Mouse (Mus musculus) hindbrain, embryonic 14.5 days (tissue): ENCODE data around the gene Ets1. TPM values are rescaled to one million over a fixed set of nuclear protein-coding genes. Genes with fewer than 3 reads are reported as not detected.
A peak's percentile ranks its signal among the peaks of the same experiment; 100 is the strongest.

Source experiments
- ATAC-seq: fragments of 200-750 bp; cut with Nextera tagmentation; 2 replicates; pipeline ENCODE4 v1.8.0; 2017; ENCODE audit warnings: moderate number of reproducible peaks, mild to moderate bottlenecking, moderate TSS enrichment, moderate library complexity; ENCODE audit not compliant: low FRiP score
- DNase-seq: peaks from one replicate; pipeline ENCODE4 v3.0.0-alpha.2; 2015; ENCODE audit warnings: low spot score
- H3K27ac ChIP-seq: fragments of 300-500 bp; sonication (generic); 2 replicates; pipeline ENCODE4 v1.5.1; 2014; ENCODE audit warnings: mild to moderate bottlenecking, moderate library complexity
- H3K27me3 ChIP-seq: fragments of 300-500 bp; sonication (generic); 2 replicates; pipeline ENCODE4 v1.6.1; 2014; ENCODE audit warnings: mild to moderate bottlenecking, low read length, mixed read lengths; ENCODE audit not compliant: control insufficient read depth, insufficient read depth
- H3K36me3 ChIP-seq: fragments of 300-500 bp; sonication (generic); replicated peaks from 2 replicates; pipeline ENCODE4 v1.6.1; 2014; ENCODE audit not compliant: control insufficient read depth, insufficient read depth
- H3K4me1 ChIP-seq: fragments of 300-500 bp; sonication (generic); replicated peaks from 2 replicates; pipeline ENCODE4 v1.6.1; 2014; ENCODE audit warnings: antibody characterized with exemption, low read length, mixed read lengths; ENCODE audit not compliant: control insufficient read depth, insufficient read depth
- H3K4me2 ChIP-seq: fragments of 300-500 bp; sonication (generic); replicated peaks from 2 replicates; pipeline ENCODE4 v1.6.1; 2014; ENCODE audit warnings: mild to moderate bottlenecking, moderate library complexity
- H3K4me3 ChIP-seq: fragments of 300-500 bp; sonication (generic); replicated peaks from 2 replicates; pipeline ENCODE4 v1.5.1; 2014; ENCODE audit warnings: mild to moderate bottlenecking, low read length
- H3K9ac ChIP-seq: fragments of 300-500 bp; sonication (generic); 2 replicates; pipeline ENCODE4 v1.6.1; 2014
- H3K9me3 ChIP-seq: fragments of 300-500 bp; sonication (generic); 2 replicates; pipeline ENCODE4 v1.6.1; 2016; ENCODE audit warnings: low read length; ENCODE audit not compliant: control insufficient read depth
- whole genome bisulfite sequencing: fragments of 180-500 bp; shearing (Covaris S2); extraction: QIAGEN DNeasy Blood & Tissue Kit; methylation state at CpG from one replicate; pipeline ENCODE4 v1.1.7; 2014; 5-methylcytosine and 5-hydroxymethylcytosine counted together
- polyA plus RNA-seq: library from polyadenylated mRNA; unstranded; fragments of >200 nt; fragmentation: Nextera tagmentation; extraction: Ambion mirVana; gene quantifications from 2 replicates; pipeline ENCODE4 v1.2.1, GENCODE M21; 2014

Gene Ets1
- polyA plus RNA-seq, 1 experiment from 2014 or later, result 20.9 TPM

- no peaks in the 10 kb centered on the region for H3K9me3 ChIP-seq
- WGBS, result 43% methylated on average over 9 of the region's 9 CpGs
- peaks cover 70% of the 10 kb centered on the region for H3K27me3 ChIP-seq
- ATAC-seq, result peak; percentile 36; the same call in 1 of the 2 replicates
- no peak overlapping the region for H3K27ac ChIP-seq
- H3K9ac ChIP-seq, result no peak overlapping the region
- no peak overlapping the region for H3K4me3 ChIP-seq
- H3K36me3 ChIP-seq, result no peaks in the 10 kb centered on the region
- no peak overlapping the region for H3K4me2 ChIP-seq
- DNase-seq, result no peak
- H3K4me1 ChIP-seq, result peaks cover 23% of the 10 kb centered on the region
Measured at GRCm38 (mm10) chr9:32668075-32668673, 32.2 kb downstream of the Ets1 start.

- WGBS, result 91% methylated on average over 2 of the region's 2 CpGs
- ATAC-seq (no peak), DNase-seq (no peak)
- H3K27ac ChIP-seq, result no peak overlapping the region
- H3K36me3 ChIP-seq, result no peaks in the 10 kb centered on the region
- peaks cover 23% of the 10 kb centered on the region for H3K4me1 ChIP-seq
- peaks cover 73% of the 10 kb centered on the region for H3K27me3 ChIP-seq
- H3K9ac ChIP-seq, result no peak overlapping the region
- no peak overlapping the region for H3K4me3 ChIP-seq
- no peak overlapping the region for H3K4me2 ChIP-seq
- no peaks in the 10 kb centered on the region for H3K9me3 ChIP-seq
Measured at GRCm38 (mm10) chr9:32669397-32669796, 33.4 kb downstream of the Ets1 start.

- WGBS, result under 1% methylated on average over 34 of the region's 35 CpGs
- Histone ChIP-seq H3K27ac (no peak overlapping the region), H3K4me2 (peak overlapping the region; percentile 54), H3K36me3 (no peaks in the 10 kb centered on the region), H3K4me3 (peak overlapping the region; percentile 16), H3K27me3 (peaks cover 78% of the 10 kb centered on the region), H3K9me3 (no peaks in the 10 kb centered on the region), H3K9ac (peak overlapping the region; percentile 18; the same call in 1 of the 2 replicates), H3K4me1 (peaks cover 33% of the 10 kb centered on the region)
- DNase-seq (peak; percentile 46), ATAC-seq (peak; percentile 68; the same call in 1 of the 2 replicates)
Measured at GRCm38 (mm10) chr9:32671970-32672859, 36.2 kb downstream of the Ets1 start.

- H3K27ac ChIP-seq, result no peak overlapping the region
- H3K4me2 ChIP-seq, result no peak overlapping the region
- H3K4me1 ChIP-seq, result peaks cover 24% of the 10 kb centered on the region
- no peak for ATAC-seq
- WGBS, result 84% methylated on average over 3 of the region's 3 CpGs
- no peak overlapping the region for H3K9ac ChIP-seq
- no peak for DNase-seq
- H3K27me3 ChIP-seq, result peaks cover 84% of the 10 kb centered on the region
- H3K36me3 ChIP-seq, result no peaks in the 10 kb centered on the region
- H3K4me3 ChIP-seq, result no peak overlapping the region
- H3K9me3 ChIP-seq, result no peaks in the 10 kb centered on the region
Measured at GRCm38 (mm10) chr9:32673923-32674322, 37.9 kb downstream of the Ets1 start.

- Histone ChIP-seq H3K27ac (no peak overlapping the region), H3K36me3 (no peaks in the 10 kb centered on the region), H3K4me1 (peaks cover 24% of the 10 kb centered on the region), H3K27me3 (peaks cover 88% of the 10 kb centered on the region), H3K9me3 (no peaks in the 10 kb centered on the region), H3K4me3 (no peak overlapping the region), H3K9ac (no peak overlapping the region), H3K4me2 (no peak overlapping the region)
- DNase-seq, result no peak
- WGBS, result 4% methylated on average over 9 of the region's 9 CpGs
- peak; percentile 82; the same call in 1 of the 2 replicates for ATAC-seq
Measured at GRCm38 (mm10) chr9:32675671-32676409, 39.8 kb downstream of the Ets1 start.

- Histone ChIP-seq H3K9me3 (no peaks in the 10 kb centered on the region), H3K27ac (no peak overlapping the region), H3K4me1 (peaks cover 24% of the 10 kb centered on the region), H3K4me2 (no peak overlapping the region), H3K9ac (no peak overlapping the region), H3K27me3 (peaks cover 88% of the 10 kb centered on the region), H3K36me3 (no peaks in the 10 kb centered on the region), H3K4me3 (no peak overlapping the region)
- 7% methylated on average over 3 of the region's 3 CpGs for WGBS
- DNase-seq, result no peak
- ATAC-seq, result no peak
Measured at GRCm38 (mm10) chr9:32676480-32676879, 40.5 kb downstream of the Ets1 start.

GRCm38 (mm10) chr9:32677646-32678045, 41.6 kb downstream of the Ets1 start:
- DNase-seq (no peak), ATAC-seq (no peak)
- WGBS, result 85% methylated on average over 6 of the region's 6 CpGs
- Histone ChIP-seq H3K4me1 (peaks cover 13% of the 10 kb centered on the region; the same call in 1 of the 2 replicates), H3K27me3 (peaks cover 90% of the 10 kb centered on the region), H3K9me3 (no peaks in the 10 kb centered on the region), H3K36me3 (no peaks in the 10 kb centered on the region), H3K9ac (no peak overlapping the region), H3K4me3 (no peak overlapping the region), H3K4me2 (no peak overlapping the region), H3K27ac (no peak overlapping the region)

- H3K36me3 ChIP-seq, result no peaks in the 10 kb centered on the region
- WGBS, result 61% methylated on average over 4 of the region's 4 CpGs
Measured at GRCm38 (mm10) chr9:32678120-32678757, 42.2 kb downstream of the Ets1 start.

More at GRCm38 (mm10) chr9:32678120-32678757, 42.2 kb downstream of the Ets1 start:
- Histone ChIP-seq H3K4me2 (no peak overlapping the region), H3K27me3 (peaks cover 89% of the 10 kb centered on the region), H3K4me1 (0 out of 2 replicates have a peak, but pooled peaks cover 10% of the 10 kb centered on the region), H3K4me3 (no peak overlapping the region), H3K9ac (no peak overlapping the region), H3K9me3 (no peaks in the 10 kb centered on the region), H3K27ac (no peak overlapping the region)
- ATAC-seq, result no peak
- no peak for DNase-seq
